Mouse (Mus musculus): ENCODE data around the gene Mettl26. TPM values are rescaled to one million over a fixed set of nuclear protein-coding genes. Genes with fewer than 3 reads are reported as not detected.

Gene Mettl26
- total RNA-seq, 1 experiment from 2014 or later: 88.0 TPM

GRCm38 (mm10) chr17:25883824-25884223, 8.9 kb downstream of the Mettl26 start:
- DNase-seq: no peak

- no peak for DNase-seq
Measured at GRCm38 (mm10) chr17:25885636-25886035, 10.8 kb downstream of the Mettl26 start.

DNA sequence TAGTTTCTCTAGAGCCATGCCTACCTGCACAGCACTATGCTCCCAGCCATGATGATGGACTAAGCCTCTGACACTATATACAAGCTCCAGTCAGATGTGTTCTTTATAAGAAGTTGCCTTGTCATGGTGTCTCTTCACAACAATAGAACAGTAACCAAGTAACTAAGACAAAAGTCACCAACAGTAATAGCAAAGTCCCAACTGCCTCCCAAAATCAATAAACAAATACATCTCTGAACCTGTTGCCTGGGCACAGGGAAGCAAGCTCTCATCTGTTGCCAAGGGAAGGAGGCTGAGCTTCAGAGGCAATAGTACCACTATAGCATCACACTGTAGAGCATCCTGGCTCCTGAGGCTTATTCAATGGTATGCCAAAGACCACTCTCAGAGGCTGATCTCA, 11.9 kb downstream of the Mettl26 start:
- no peak for DNase-seq

DNA sequence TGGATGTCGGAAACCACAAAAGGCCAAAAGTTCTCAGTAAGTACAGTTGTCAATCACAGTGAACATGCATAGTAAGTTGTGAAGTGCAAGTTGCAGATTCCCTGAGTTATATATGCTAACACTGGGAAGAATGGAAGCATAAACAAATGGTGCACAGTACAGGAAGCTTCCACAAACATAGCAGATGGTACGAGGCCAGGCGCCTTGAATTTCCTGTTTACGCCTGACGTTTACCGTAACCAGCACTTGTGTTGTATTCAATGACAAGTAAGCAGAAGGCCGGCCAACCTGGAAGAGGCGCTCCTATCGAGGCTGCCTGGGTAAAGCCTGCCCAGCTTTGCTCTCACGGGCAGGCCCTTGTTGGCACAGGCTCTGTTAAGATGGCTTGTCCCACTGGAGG, 12.6 kb downstream of the Mettl26 start:
- DNase-seq: no peak

- no peak for DNase-seq
Measured at GRCm38 (mm10) chr17:25888837-25889236, 14.0 kb downstream of the Mettl26 start.

- peak; percentile 88 for DNase-seq
Measured at GRCm38 (mm10) chr17:25893975-25894617, 19.2 kb downstream of the Mettl26 start.

DNA sequence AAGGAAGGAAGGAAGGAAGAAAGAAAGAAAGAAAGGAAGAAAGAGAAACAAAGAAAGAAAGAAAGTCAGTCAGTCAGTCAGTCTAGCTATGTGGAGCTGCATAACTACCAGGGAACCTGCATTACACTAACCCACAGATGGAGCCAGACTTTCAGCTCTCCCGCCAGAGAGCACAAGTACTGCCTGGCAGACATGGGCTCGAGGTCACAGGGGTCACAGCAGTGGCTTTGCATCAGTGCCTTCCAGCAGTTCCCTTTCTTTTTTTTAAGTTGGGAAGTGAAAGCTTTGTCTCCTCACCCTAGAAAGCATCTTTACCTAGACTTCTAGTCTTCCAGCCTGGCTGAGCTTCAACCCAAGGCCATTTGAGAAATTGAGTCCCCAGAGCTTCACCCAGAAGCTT, 20.5 kb downstream of the Mettl26 start:
- DNase-seq: peak; percentile 37

GRCm38 (mm10) chr17:25895891-25896290, 21.0 kb downstream of the Mettl26 start:
- no peak for DNase-seq

GRCm38 (mm10) chr17:25900193-25900592, 25.3 kb downstream of the Mettl26 start:
- no peak for DNase-seq

- no peak for DNase-seq
Measured at GRCm38 (mm10) chr17:25903061-25903460, 28.2 kb downstream of the Mettl26 start.

DNA sequence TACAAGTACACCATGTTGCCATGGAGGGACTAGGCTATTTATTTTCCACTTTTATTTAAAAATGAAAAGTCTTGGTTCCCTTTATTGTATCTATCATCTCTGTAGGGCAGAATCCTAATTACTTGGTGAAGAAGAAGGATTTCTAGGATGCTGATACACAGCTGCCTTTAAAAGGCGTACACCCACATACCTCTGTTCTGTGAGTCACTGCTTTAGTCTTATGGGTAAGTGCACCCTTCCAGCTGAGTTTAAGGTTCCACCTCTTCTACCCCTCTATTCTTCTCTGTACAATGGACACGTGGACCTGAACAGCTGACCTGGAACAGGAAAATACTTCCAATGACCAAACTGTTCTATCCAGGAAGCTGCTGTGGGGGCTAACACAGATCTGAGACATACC, 32.8 kb downstream of the Mettl26 start:
- DNase-seq: no peak

- peak; percentile 80 for DNase-seq
Measured at GRCm38 (mm10) chr17:25911816-25912215, 36.9 kb downstream of the Mettl26 start.

GRCm38 (mm10) chr17:25913186-25913876, 38.5 kb downstream of the Mettl26 start:
- peak; percentile 42 for DNase-seq

GRCm38 (mm10) chr17:25913877-25914275, 39.0 kb downstream of the Mettl26 start:
- DNase-seq: no peak

GRCm38 (mm10) chr17:25914295-25914694, 39.4 kb downstream of the Mettl26 start:
- DNase-seq: no peak

GRCm38 (mm10) chr17:25916931-25917647, 42.2 kb downstream of the Mettl26 start:
- peak; percentile 79 for DNase-seq

GRCm38 (mm10) chr17:25918037-25918750, 43.3 kb downstream of the Mettl26 start:
- no peak for DNase-seq

- peak; percentile 78 for DNase-seq
Measured at GRCm38 (mm10) chr17:25919144-25919785, 44.4 kb downstream of the Mettl26 start, which contains the start of gene Rab40c. Rab40c (minus strand) TSS chr17:25919727.

- DNase-seq: peak; percentile 100
Measured at GRCm38 (mm10) chr17:25919786-25920642, 45.1 kb downstream of the Mettl26 start.

GRCm38 (mm10) chr17:25922120-25922519, 47.2 kb downstream of the Mettl26 start:
- peak; percentile 16 for DNase-seq

DNA sequence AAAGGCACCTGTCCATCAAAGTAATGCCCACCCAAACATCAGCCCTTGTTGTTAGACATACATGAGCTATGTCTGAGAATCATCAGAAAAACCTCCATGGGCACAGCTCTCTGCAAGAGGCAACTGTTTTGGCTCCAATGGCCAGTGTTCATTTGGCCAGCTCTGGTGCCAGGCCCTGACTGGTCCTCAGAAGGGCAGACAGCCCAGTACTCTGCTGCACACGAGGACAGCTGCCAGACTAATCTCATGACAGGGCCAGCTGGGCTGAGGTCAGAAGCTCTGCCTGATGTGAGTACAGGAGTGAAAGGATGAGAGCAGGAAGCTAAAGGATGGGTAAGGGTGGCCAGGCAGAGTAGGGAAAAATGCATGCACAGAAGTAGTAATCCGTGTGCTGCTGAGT, 50.5 kb downstream of the Mettl26 start:
- peak; percentile 66 for DNase-seq

Data from adrenal gland, postnatal 14 days (tissue).